Mouse (Mus musculus) brain, embryonic 14.5 days (tissue): ENCODE measurements at regions not wholly inside any gene's neighbourhood (a gene's known extent, or its start where the extent isn't known, plus 50 kb on each side); places are given as distances from the start of the nearest gene placed in this dataset.

Experiments
- CTCF ChIP-seq: fragments of 200-500 bp; IDR thresholded peaks from 2 replicates; pipeline ENCODE4 v1.5.1; 2012; ENCODE audit warnings: inconsistent platforms, mild to moderate bottlenecking, moderate library complexity, borderline replicate concordance; ENCODE audit not compliant: insufficient read depth, insufficient read length; ENCODE audit errors: extremely low read depth
- POLR2A ChIP-seq: fragments of 200-500 bp; IDR thresholded peaks from 2 replicates; pipeline ENCODE4 v1.6.1; 2012; ENCODE audit warnings: mild to moderate bottlenecking, inconsistent platforms, borderline replicate concordance; ENCODE audit not compliant: poor library complexity, insufficient read depth, insufficient read length, severe bottlenecking; ENCODE audit errors: extremely low read depth

- TF ChIP-seq CTCF (no peak), POLR2A (no peak)
Measured at GRCm38 (mm10) chr8:103412731-103413130, 627.3 kb upstream of the Cdh11 start.
